Mouse (Mus musculus) midbrain, embryonic 11.5 days (tissue): ENCODE measurements at regions not wholly inside any gene's neighbourhood (a gene's known extent, or its start where the extent isn't known, plus 50 kb on each side); places are given as distances from the start of the nearest gene placed in this dataset.
"Not testable (repeated sequence)": the region's sequence is repeated elsewhere in the genome, so short reads cannot be mapped to it uniquely, and the experiment has no call there.

Experiments
- ATAC-seq: fragments of 200-750 bp; cut with Nextera tagmentation; 2 replicates; pipeline ENCODE4 v1.8.0; 2017; ENCODE audit warnings: moderate TSS enrichment, moderate library complexity; ENCODE audit not compliant: low FRiP score
- DNase-seq: peaks from one replicate; pipeline ENCODE4 v3.0.0; 2015; ENCODE audit warnings: low spot score; ENCODE audit errors: missing footprints
- H3K27ac ChIP-seq: fragments of 300-500 bp; sonication (generic); 2 replicates; pipeline ENCODE4 v1.5.1; 2014; ENCODE audit warnings: low read depth, low read length
- H3K27me3 ChIP-seq: fragments of 300-500 bp; sonication (generic); 2 replicates; pipeline ENCODE4 v1.6.1; 2014; ENCODE audit warnings: mild to moderate bottlenecking, low read length, moderate library complexity, mixed read lengths; ENCODE audit not compliant: control insufficient read depth, insufficient read depth
- H3K36me3 ChIP-seq: fragments of 300-500 bp; sonication (generic); 2 replicates; pipeline ENCODE4 v1.6.1; 2014; ENCODE audit warnings: mild to moderate bottlenecking, low read length, moderate library complexity, mixed read lengths; ENCODE audit not compliant: control insufficient read depth, insufficient read depth
- H3K4me1 ChIP-seq: fragments of 300-500 bp; sonication (generic); 2 replicates; pipeline ENCODE4 v1.6.1; 2014; ENCODE audit warnings: low read length; ENCODE audit not compliant: control insufficient read depth, insufficient read depth
- H3K4me2 ChIP-seq: fragments of 300-500 bp; sonication (generic); 2 replicates; pipeline ENCODE4 v1.6.1; 2014; ENCODE audit warnings: mild to moderate bottlenecking, moderate library complexity
- H3K4me3 ChIP-seq: fragments of 300-500 bp; sonication (generic); 2 replicates; pipeline ENCODE4 v1.5.1; 2014; ENCODE audit warnings: low read depth, low read length
- H3K9ac ChIP-seq: fragments of 300-500 bp; sonication (generic); 2 replicates; pipeline ENCODE4 v1.6.1; 2014; ENCODE audit warnings: low read length
- H3K9me3 ChIP-seq: fragments of 300-500 bp; sonication (generic); 2 replicates; pipeline ENCODE4 v1.6.1; 2016; ENCODE audit warnings: low read length; ENCODE audit not compliant: control insufficient read depth
- WGBS: fragments of 180-500 bp; shearing (Covaris S2); extraction: QIAGEN DNeasy Blood & Tissue Kit; methylation state at CpG from one replicate; pipeline ENCODE4 v1.1.7; 2014; 5-methylcytosine and 5-hydroxymethylcytosine counted together

GRCm38 (mm10) chr14:14478159-14478558 lies 77.1 kb downstream of the Olfr721-ps1 start:
- not testable (repeated sequence) for ATAC-seq, H3K4me3 ChIP-seq, H3K27me3 ChIP-seq, DNase-seq, H3K9me3 ChIP-seq, H3K4me1 ChIP-seq, H3K27ac ChIP-seq, H3K36me3 ChIP-seq, H3K9ac ChIP-seq, H3K4me2 ChIP-seq
- 83% methylated on average over 2 of the region's 2 CpGs for WGBS

GRCm38 (mm10) chr14:14481840-14482239 lies 80.7 kb downstream of the Olfr721-ps1 start:
- Histone ChIP-seq H3K36me3 (no peaks in the 10 kb centered on the region), H3K27me3 (no peaks in the 10 kb centered on the region), H3K4me2 (no peak overlapping the region), H3K4me1 (no peaks in the 10 kb centered on the region), H3K27ac (no peak overlapping the region), H3K9ac (no peak overlapping the region), H3K4me3 (no peak overlapping the region), H3K9me3 (no peaks in the 10 kb centered on the region)
- WGBS, result 81% methylated on average over 1 of the region's 1 CpGs
- DNase-seq (no peak), ATAC-seq (no peak)

- Histone ChIP-seq H3K9me3 (no peaks in the 10 kb centered on the region), H3K4me3 (no peak overlapping the region), H3K4me1 (no peaks in the 10 kb centered on the region), H3K9ac (no peak overlapping the region), H3K27me3 (no peaks in the 10 kb centered on the region), H3K36me3 (no peaks in the 10 kb centered on the region), H3K4me2 (no peak overlapping the region), H3K27ac (no peak overlapping the region)
- DNase-seq, result no peak
- ATAC-seq, result no peak
- WGBS, result 94% methylated on average over 1 of the region's 1 CpGs
These were observed 85.3 kb downstream of the Olfr721-ps1 start for GRCm38 (mm10) chr14:14486356-14486755.

DNA sequence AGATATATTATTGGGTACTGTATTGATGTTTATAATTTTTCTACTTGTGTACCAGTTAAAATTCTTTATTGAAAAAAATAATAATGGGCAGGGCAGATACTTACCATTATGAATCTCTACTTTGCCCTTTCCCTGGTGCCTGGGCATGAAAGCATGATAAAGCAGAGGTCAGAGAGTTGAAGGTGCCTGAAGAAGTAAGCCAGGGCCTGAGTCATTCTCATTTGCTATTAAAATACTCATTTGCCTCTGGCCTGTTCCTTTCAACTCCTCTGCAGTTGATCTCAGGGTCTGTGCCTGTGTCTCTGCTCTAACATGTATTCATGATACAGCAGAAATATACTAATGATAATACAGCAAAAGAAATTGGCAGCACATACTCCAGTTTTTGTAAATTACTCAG lies 89.4 kb downstream of the Olfr721-ps1 start:
- Histone ChIP-seq H3K4me3 (no peak overlapping the region), H3K9ac (no peak overlapping the region), H3K27ac (no peak overlapping the region), H3K4me1 (no peaks in the 10 kb centered on the region), H3K9me3 (no peaks in the 10 kb centered on the region), H3K36me3 (no peaks in the 10 kb centered on the region), H3K4me2 (no peak overlapping the region), H3K27me3 (no peaks in the 10 kb centered on the region)
- DNase-seq (no peak), ATAC-seq (no peak)

- H3K9me3 ChIP-seq, result no peaks in the 10 kb centered on the region
- no peaks in the 10 kb centered on the region for H3K27me3 ChIP-seq
- H3K27ac ChIP-seq, result no peak overlapping the region
- no peaks in the 10 kb centered on the region for H3K36me3 ChIP-seq
- no peak overlapping the region for H3K9ac ChIP-seq
- no peak for ATAC-seq
- DNase-seq, result no peak
- H3K4me3 ChIP-seq, result no peak overlapping the region
- H3K4me2 ChIP-seq, result no peak overlapping the region
- H3K4me1 ChIP-seq, result no peaks in the 10 kb centered on the region
These were observed 90.9 kb downstream of the Olfr721-ps1 start for GRCm38 (mm10) chr14:14492041-14492440.

- DNase-seq (no peak), ATAC-seq (no peak)
- H3K4me3 ChIP-seq, result no peak overlapping the region
- peaks cover 2% of the 10 kb centered on the region; the same call in 1 of the 2 replicates for H3K4me1 ChIP-seq
- no peaks in the 10 kb centered on the region for H3K36me3 ChIP-seq
- no peak overlapping the region for H3K27ac ChIP-seq
- WGBS, result 87% methylated on average over 4 of the region's 4 CpGs
- no peaks in the 10 kb centered on the region for H3K9me3 ChIP-seq
- H3K9ac ChIP-seq, result no peak overlapping the region
- H3K27me3 ChIP-seq, result no peaks in the 10 kb centered on the region
- no peak overlapping the region for H3K4me2 ChIP-seq
These were observed 110.8 kb downstream of the Olfr721-ps1 start for GRCm38 (mm10) chr14:14511927-14512326.

- Histone ChIP-seq H3K4me3 (no peak overlapping the region), H3K27me3 (no peaks in the 10 kb centered on the region), H3K4me1 (peaks cover 2% of the 10 kb centered on the region; the same call in 1 of the 2 replicates), H3K9ac (no peak overlapping the region), H3K4me2 (no peak overlapping the region), H3K9me3 (no peaks in the 10 kb centered on the region), H3K36me3 (no peaks in the 10 kb centered on the region), H3K27ac (no peak overlapping the region)
- DNase-seq (no peak), ATAC-seq (no peak)
- 86% methylated on average over 2 of the region's 2 CpGs for WGBS
These were observed 112.0 kb downstream of the Olfr721-ps1 start for GRCm38 (mm10) chr14:14513056-14513455.

- Histone ChIP-seq H3K27me3 (no peaks in the 10 kb centered on the region), H3K27ac (no peak overlapping the region), H3K9ac (no peak overlapping the region), H3K4me2 (no peak overlapping the region), H3K36me3 (no peaks in the 10 kb centered on the region), H3K9me3 (no peaks in the 10 kb centered on the region), H3K4me1 (peaks cover 2% of the 10 kb centered on the region; the same call in 1 of the 2 replicates), H3K4me3 (no peak overlapping the region)
- WGBS, result 87% methylated on average over 3 of the region's 3 CpGs
- ATAC-seq (no peak), DNase-seq (no peak)
These were observed 112.4 kb downstream of the Olfr721-ps1 start for GRCm38 (mm10) chr14:14513498-14513897.

DNA sequence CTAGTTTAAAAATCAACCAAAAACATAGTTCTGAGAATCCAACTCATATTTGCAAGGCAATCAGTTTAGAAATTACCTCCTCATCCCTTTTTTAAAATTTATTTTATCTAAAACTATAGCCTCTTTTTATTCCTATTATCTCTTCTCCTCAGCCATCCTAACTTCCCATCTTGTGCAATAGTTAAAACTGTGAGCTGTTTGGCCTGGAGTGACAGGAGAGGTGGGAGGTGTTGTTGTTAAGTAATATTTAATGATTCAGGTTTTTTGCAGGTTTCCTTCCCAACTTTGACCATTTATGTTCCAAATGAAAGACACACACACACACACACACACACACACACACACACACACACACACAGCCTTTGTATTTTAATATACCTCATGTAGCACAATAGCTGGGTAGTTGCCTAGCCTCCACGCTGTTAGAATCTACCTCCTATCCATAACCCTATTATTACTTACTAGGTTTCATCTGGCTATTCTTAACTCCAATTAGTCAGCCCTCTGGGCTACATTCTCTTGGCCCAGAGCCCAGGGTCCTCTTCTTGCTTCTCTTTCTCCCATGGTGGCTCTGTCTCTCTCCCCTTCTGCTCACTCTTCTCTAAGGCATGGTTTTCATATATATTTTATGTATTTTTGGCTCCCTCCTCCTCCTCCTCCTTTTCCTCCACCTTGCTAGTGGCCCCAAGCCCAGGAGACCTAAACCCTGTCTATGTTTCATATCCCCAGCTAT lies 113.5 kb downstream of the Olfr721-ps1 start:
- no peak for DNase-seq
- Histone ChIP-seq H3K36me3 (no peaks in the 10 kb centered on the region), H3K27me3 (no peaks in the 10 kb centered on the region), H3K4me2 (no peak overlapping the region), H3K27ac (no peak overlapping the region), H3K9ac (no peak overlapping the region), H3K9me3 (no peaks in the 10 kb centered on the region), H3K4me3 (no peak overlapping the region), H3K4me1 (peaks cover 2% of the 10 kb centered on the region; the same call in 1 of the 2 replicates)
- 81% methylated on average over 1 of the region's 1 CpGs for WGBS
- no peak for ATAC-seq
